Mouse (Mus musculus): ENCODE measurements around the gene Iqcn. TPM values are rescaled to one million over a fixed set of nuclear protein-coding genes. Genes with fewer than 3 reads are reported as not detected.
A peak's percentile ranks its signal among the peaks of the same experiment; 100 is the strongest.

The Iqcn gene
- polyA plus RNA-seq, 1 experiment from 2014 or later, result 0.05 TPM

DNA sequence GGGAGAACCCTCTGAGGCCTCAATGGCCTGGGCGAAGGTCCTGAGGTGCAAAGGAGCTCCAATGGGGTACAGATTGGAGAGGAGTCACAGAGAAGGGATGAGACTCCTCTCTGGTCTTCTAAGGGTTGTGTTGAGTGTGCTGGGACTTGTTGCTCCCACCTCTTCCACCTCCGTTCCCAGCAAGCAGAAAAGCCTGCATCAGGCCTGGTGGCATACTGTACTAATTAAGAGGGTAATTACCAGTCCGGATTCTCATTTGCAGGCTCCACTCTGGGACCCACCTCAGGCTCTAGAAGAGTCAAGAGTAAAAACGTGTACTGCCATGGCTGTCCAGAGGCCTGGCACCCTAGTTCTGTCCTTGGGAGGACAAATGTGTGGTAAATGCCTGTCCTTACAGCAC, 6.3 kb upstream of the Iqcn start:
- Histone ChIP-seq H3K36me3 (replicated peaks) (peaks cover 8% of the 10 kb centered on the region; the same call in 1 of the 2 replicates), H3K4me1 (peaks cover 73% of the 10 kb centered on the region), H3K4me3 (peak overlapping the region; percentile 97), H3K27ac (replicated peaks) (peak overlapping the region; percentile 97), H3K9me3 (no peaks in the 10 kb centered on the region), H3K27me3 (replicated peaks; ENCODE audit: low read depth, poor library complexity, severe bottlenecking) (peaks cover 10% of the 10 kb centered on the region)
- no peak for DNase-seq (ENCODE audit: low spot score)
- 25% methylated on average over 4 of the region's 4 CpGs for WGBS

DNA sequence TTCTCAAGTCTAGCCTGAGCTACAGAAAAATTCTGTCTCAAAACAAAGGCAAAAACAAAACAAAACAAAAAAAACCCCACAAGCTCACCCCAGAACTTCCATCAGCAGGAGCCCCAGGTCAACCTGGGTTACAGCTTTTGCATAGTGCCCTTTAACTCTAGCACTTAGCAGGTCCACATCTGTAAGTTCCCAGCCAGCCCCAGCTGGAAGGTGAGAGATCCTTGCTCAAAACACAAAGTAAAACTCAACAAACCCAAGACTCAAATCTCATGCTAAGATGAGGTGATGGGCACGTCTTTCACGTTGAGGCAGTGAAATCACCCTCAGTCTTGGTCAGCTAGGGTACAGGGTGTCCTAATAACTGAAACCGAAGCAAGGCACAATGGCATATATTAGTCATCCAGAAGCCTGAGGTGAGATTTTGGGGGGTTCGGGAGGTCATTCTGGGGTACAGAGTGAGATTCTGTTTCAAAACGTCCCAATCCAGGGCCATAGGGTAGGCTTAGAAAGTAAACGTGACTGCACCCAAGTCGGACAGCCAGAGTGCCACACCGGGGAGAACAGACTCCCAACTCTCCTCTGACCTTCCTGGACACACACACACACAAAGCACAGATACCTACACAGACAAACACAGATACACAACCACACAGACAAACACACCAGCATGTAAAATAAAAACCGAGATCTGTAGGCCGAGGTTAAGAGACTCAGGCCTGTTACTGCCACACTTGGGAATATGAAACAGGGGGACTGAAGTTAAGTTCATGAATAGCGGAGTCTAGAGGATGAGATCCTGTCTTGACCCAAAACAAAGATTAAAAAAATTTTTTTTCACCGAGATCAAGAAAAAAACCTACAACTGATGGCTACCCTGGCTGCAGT, 5.6 kb upstream of the Iqcn start:
- H3K9me3 ChIP-seq, result no peaks in the 10 kb centered on the region
- peak overlapping the region; percentile 97 for H3K27ac ChIP-seq (replicated peaks)
- WGBS, result 74% methylated on average over 12 of the region's 12 CpGs
- no peak for DNase-seq (ENCODE audit: low spot score)
- peaks cover 73% of the 10 kb centered on the region for H3K4me1 ChIP-seq
- peak overlapping the region; percentile 97 for H3K4me3 ChIP-seq
- peaks cover 15% of the 10 kb centered on the region for H3K36me3 ChIP-seq (replicated peaks)
- H3K27me3 ChIP-seq (replicated peaks; ENCODE audit: low read depth, poor library complexity, severe bottlenecking), result peaks cover 10% of the 10 kb centered on the region

DNA sequence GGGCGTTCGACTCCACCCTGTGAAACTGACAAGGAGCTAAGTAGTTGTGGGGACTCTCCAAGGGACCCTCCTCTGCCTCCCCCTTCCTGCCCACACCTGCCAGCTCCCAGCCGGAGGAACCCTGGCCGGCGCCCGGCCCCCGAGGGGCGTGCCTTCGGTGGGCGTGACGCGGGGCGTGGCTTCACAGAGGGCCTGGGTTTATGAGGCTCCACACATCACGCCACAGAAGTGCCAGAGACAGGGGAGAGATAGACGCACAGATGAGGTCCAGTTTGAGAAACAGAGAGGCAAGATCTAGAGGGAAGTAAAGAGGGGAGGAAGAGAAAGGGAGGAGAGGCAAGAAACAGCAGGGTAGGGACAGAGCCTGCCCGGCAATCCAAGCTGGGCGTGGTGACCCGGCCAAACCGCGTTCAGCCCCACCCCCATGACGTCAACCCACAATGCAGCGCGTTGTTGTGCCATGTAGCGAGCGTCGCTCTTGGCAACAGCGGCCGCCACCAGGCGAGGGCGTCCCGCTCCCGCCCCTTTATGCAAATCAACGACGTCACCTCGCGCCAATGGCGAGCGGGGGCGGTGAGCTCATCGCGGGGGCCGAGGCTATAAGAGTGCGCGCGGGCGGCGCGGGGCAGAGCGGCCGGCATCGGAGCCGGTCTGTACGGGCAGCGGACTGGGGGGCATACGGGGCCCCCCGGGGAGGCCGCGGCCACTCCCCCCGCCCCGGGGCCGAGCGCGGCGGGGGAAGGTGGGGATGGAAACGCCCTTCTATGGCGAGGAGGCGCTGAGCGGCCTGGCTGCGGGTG, 4.7 kb upstream of the Iqcn start, which contains the start of gene Jund:
Gene Jund (plus strand): TSS at position 640 of the 800 bp plus-strand sequence.
- WGBS, result under 1% methylated on average over 69 of the region's 69 CpGs

DNA sequence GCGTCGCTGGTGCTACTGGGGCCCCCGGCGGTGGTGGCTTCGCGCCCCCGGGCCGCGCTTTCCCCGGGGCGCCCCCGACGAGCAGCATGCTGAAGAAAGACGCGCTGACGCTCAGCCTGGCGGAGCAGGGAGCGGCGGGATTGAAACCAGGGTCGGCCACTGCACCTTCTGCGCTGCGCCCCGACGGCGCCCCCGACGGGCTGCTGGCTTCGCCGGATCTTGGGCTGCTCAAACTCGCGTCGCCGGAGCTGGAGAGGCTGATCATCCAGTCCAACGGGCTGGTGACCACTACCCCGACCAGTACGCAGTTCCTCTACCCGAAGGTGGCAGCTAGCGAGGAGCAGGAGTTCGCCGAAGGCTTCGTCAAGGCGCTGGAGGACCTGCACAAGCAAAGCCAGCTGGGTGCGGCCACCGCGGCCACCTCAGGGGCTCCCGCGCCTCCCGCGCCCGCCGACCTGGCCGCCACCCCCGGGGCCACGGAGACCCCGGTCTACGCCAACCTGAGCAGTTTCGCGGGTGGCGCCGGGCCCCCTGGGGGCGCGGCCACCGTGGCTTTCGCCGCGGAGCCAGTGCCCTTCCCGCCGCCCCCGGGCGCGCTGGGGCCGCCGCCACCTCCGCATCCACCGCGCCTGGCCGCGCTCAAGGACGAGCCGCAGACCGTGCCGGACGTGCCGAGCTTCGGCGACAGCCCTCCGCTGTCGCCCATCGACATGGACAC, 4.0 kb upstream of the Iqcn start:
- Histone ChIP-seq H3K36me3 (replicated peaks) (peaks cover 30% of the 10 kb centered on the region), H3K4me3 (peak overlapping the region; percentile 97), H3K27ac (replicated peaks) (peak overlapping the region; percentile 97), H3K27me3 (replicated peaks; ENCODE audit: low read depth, poor library complexity, severe bottlenecking) (peaks cover 10% of the 10 kb centered on the region), H3K4me1 (peaks cover 67% of the 10 kb centered on the region), H3K9me3 (no peaks in the 10 kb centered on the region)
- under 1% methylated on average over 89 of the region's 89 CpGs for WGBS
- DNase-seq (ENCODE audit: low spot score), result no peak

More for the DNA sequence above, 4.7 kb upstream of the Iqcn start, which contains the start of gene Jund:
- peak within 1 kb of the TSS; percentile 97 for H3K27ac ChIP-seq (replicated peaks)
- H3K9me3 ChIP-seq, result no peaks in the 10 kb centered on the region
- peaks cover 24% of the 10 kb centered on the region for H3K36me3 ChIP-seq (replicated peaks)
- peaks cover 10% of the 10 kb centered on the region for H3K27me3 ChIP-seq (replicated peaks; ENCODE audit: low read depth, poor library complexity, severe bottlenecking)
- peak within 1 kb of the TSS; percentile 97 for H3K4me3 ChIP-seq
- H3K4me1 ChIP-seq, result peaks cover 71% of the 10 kb centered on the region
- DNase-seq (ENCODE audit: low spot score), result peak; percentile 99

DNA sequence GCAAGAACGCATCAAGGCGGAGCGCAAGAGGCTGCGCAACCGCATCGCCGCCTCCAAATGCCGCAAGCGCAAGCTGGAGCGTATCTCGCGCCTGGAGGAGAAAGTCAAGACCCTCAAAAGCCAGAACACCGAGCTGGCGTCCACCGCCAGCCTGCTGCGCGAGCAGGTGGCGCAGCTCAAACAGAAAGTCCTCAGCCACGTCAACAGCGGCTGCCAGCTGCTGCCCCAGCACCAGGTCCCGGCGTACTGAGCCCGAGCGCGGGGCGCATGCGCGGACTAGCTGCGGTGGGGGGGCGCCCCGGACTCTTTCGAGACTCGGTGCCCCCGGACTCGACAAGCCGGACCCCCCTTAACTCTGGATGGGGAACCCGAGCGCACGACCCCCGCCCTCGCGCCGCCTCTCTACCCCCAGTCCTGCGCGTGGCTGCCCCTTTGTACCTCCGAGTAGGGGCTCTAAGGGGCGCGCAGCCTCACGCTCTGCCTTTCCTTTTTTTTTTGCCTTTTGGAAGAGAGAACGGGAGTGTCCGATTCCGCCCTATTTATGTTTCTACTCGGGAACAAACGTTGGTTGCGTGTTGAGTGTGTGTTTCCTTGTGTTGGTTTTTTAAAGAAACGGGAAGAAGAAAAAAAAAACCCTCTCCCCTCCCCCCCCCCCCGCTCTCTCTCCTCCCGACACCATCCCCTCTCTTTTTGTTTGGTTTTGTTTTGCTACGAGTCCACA, 3.3 kb upstream of the Iqcn start:
- Histone ChIP-seq H3K9me3 (no peaks in the 10 kb centered on the region), H3K36me3 (replicated peaks) (peaks cover 30% of the 10 kb centered on the region), H3K27ac (replicated peaks) (peak overlapping the region; percentile 97), H3K27me3 (replicated peaks; ENCODE audit: low read depth, poor library complexity, severe bottlenecking) (peaks cover 9% of the 10 kb centered on the region), H3K4me1 (peaks cover 62% of the 10 kb centered on the region), H3K4me3 (peak overlapping the region; percentile 97)
- 1% methylated on average over 59 of the region's 59 CpGs for WGBS
- DNase-seq (ENCODE audit: low spot score), result peak; percentile 90

DNA sequence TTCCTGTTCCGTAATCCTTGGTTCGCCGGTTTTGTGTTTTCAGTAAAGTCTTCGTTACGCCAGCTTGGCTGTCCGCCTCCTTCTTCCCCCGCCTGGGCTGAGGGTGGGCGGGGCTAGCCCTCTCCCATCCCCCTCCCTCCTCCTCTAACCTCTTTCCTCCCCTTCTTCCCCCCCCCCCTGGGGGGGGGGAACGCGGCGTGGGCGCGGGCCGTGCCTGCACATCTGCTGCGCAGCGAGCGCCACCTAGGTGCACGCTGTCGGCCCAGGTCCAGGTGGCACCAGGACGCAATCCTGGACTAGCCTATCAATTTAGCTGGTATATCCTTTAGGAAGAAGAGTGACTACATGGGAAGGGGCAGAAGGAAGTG, 2.7 kb upstream of the Iqcn start:
- under 1% methylated on average over 20 of the region's 20 CpGs for WGBS
- peak overlapping the region; percentile 97 for H3K4me3 ChIP-seq
- peak overlapping the region; percentile 97 for H3K27ac ChIP-seq (replicated peaks)
- DNase-seq (ENCODE audit: low spot score), result peak; percentile 95
- H3K4me1 ChIP-seq, result peaks cover 56% of the 10 kb centered on the region
- H3K9me3 ChIP-seq, result no peaks in the 10 kb centered on the region
- H3K27me3 ChIP-seq (replicated peaks; ENCODE audit: low read depth, poor library complexity, severe bottlenecking), result peaks cover 4% of the 10 kb centered on the region
- peaks cover 30% of the 10 kb centered on the region for H3K36me3 ChIP-seq (replicated peaks)

DNA sequence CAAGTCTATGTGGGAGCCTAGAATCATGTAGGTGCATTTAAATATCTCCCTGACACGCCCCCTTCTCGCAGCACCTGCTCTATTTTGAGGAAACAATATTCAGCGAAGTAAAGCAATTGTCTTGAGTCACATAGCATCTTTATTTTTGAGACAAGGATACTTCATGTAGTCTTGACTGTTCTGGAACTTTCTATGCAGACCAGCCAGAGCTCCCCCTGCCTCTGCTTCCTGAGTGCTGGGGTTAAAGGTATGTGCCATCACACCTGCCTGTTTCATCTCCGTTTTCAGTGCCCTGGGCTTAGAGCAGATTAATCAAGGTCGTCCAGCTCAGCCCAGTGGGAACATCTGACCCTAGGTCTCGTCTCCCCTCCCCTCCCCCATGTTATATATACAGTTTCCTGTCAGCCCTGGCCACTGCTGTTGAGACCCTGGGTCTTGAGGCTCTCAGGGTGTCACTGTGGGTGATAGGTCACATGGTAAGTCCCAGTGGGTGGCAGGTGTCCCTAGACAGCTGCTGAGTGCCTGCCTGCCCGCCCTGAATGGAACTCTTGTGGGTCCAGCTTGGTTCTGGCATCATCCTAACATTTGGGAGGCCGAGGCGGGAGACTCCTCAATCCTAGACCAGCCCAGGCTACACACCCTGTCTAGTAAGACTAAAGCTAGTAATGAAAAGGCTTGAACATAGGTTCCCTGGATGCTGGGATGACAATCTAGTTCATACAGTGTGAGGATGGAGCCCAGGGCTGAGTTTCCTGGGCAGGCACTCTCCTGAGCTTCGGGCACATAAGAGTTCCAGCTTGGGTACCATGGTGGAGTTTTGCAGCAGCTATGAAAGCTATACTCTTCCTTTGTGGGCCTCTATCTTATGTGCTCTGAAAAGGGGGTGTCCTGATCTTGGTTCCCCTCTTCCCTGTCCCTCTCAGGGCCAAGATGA, 1.9 kb upstream of the Iqcn start:
- H3K4me1 ChIP-seq, result peaks cover 49% of the 10 kb centered on the region
- peak overlapping the region; percentile 97 for H3K4me3 ChIP-seq
- H3K9me3 ChIP-seq, result no peaks in the 10 kb centered on the region
- 59% methylated on average over 10 of the region's 10 CpGs for WGBS
- H3K27ac ChIP-seq (replicated peaks), result peak overlapping the region; percentile 97
- H3K36me3 ChIP-seq (replicated peaks), result peaks cover 30% of the 10 kb centered on the region
- no peak for DNase-seq (ENCODE audit: low spot score)
- no peaks in the 10 kb centered on the region for H3K27me3 ChIP-seq (replicated peaks; ENCODE audit: low read depth, poor library complexity, severe bottlenecking)

DNA sequence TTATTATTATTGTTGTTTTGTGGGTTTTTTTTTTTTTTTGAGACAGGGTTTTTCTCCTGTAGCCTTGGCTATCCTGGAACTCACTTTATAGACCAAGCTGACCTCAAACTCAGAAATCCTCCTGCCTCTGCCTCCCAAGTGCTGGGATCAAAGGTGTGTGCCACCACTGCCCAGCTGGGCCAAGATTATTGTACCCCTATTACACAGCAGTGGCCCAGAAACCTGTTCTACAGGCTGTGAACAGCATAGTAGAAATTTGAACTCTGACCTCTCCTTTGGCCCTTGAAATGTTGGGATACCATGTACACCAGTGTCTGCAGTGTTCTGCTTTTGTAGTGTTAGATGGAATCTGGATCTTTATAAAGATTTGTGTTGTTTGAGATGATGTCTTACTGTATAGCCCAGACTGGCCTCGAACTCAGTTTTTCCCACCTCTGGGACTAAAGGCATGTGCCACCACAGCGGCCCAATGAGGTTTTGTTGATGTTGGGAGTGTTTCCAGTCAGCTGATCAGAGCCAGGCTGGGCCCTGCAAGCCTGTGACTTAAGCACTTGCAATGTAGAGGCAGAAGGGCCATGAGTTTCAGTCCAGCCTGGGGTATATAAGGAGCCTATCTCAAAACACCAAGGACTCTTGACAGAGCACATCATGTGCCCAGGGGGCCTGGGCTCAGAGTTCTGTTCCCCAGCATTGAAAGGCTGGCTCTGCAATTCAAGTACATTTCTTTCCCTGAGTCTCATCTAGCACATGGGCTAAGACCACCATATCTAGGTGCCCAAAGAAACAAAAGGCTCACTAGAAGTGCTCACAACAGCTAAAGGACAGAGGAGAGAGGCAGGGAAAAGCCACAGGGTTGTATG, 1.0 kb upstream of the Iqcn start:
- no peak for DNase-seq (ENCODE audit: low spot score)
- Histone ChIP-seq H3K36me3 (replicated peaks) (peaks cover 30% of the 10 kb centered on the region), H3K27me3 (replicated peaks; ENCODE audit: low read depth, poor library complexity, severe bottlenecking) (no peaks in the 10 kb centered on the region), H3K27ac (replicated peaks) (no peak overlapping the region), H3K9me3 (no peaks in the 10 kb centered on the region), H3K4me3 (peak overlapping the region; percentile 25), H3K4me1 (peaks cover 40% of the 10 kb centered on the region)
- 90% methylated on average over 2 of the region's 2 CpGs for WGBS

DNA sequence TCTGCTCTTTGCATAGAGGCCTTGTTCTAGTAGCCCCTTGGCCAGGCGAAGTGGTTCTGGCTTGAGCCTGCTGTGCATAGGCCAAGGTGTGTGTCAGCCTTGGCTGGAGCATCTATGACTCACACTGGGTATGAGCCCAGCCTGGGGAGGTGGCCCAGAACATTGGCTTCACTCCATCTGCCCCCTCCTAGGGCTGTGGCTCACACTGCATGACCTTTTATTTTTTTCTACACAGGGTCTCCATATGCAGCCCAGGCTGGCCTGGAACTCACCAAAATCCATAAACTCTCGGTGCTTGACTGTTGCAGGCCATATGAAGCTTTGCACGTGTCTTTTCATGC, 445 bp upstream of the Iqcn start:
- Histone ChIP-seq H3K9me3 (no peaks in the 10 kb centered on the region), H3K4me1 (peaks cover 34% of the 10 kb centered on the region), H3K27ac (replicated peaks) (no peak overlapping the region), H3K4me3 (peak overlapping the region; percentile 25; the same call in 1 of the 2 replicates), H3K36me3 (replicated peaks) (peaks cover 30% of the 10 kb centered on the region), H3K27me3 (replicated peaks; ENCODE audit: low read depth, poor library complexity, severe bottlenecking) (no peaks in the 10 kb centered on the region)
- no peak for DNase-seq (ENCODE audit: low spot score)
- whole genome bisulfite sequencing, result 88% methylated on average over 3 of the region's 3 CpGs

DNA sequence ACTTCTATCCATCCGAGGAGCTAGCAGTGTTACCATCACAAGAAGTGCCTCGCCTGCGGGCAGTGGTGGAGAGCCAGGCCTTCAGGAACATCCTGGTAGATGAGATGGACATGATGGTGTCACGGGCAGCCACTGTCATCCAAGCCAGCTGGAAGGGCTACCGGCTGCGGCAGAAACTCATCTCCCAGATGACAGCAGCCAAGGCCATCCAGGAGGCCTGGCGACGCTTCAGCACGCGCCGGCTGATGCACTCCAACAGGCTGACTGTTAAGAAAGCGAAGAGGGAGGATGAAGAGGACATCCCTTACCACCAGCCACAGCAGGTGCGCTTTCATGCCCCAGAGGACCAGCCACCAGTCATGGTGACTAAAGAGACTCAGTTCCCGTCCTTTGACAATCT, 5.0 kb downstream of the Iqcn start:
- no peak overlapping the region for H3K4me3 ChIP-seq
- no peak for DNase-seq (ENCODE audit: low spot score)
- H3K36me3 ChIP-seq (replicated peaks), result peaks cover 8% of the 10 kb centered on the region
- H3K27ac ChIP-seq (replicated peaks), result no peak overlapping the region
- no peaks in the 10 kb centered on the region for H3K4me1 ChIP-seq
- no peaks in the 10 kb centered on the region for H3K9me3 ChIP-seq
- no peaks in the 10 kb centered on the region for H3K27me3 ChIP-seq (replicated peaks; ENCODE audit: low read depth, poor library complexity, severe bottlenecking)
- 91% methylated on average over 14 of the region's 14 CpGs for WGBS
